Mouse (Mus musculus) MEL (cell line): Measurements from ENCODE around the gene Aqr.

Experiments
- CTCF ChIP-seq, 3 experiments: IDR thresholded peaks in 2 of 3; conservative IDR thresholded peaks in 1 of 3; 2 replicates each; pipeline ENCODE4 v1.5.1; 2011 to 2012; ENCODE audit warnings: low read length in 3 of 3, low read depth in 2 of 3, mild to moderate bottlenecking in 2 of 3, improper control_type of control experiment in 1 of 3, inconsistent platforms in 1 of 3, mixed read lengths in 1 of 3, moderate library complexity in 1 of 3; ENCODE audit not compliant: control insufficient read depth in 1 of 3, insufficient read depth in 1 of 3, poor library complexity in 1 of 3, severe bottlenecking in 1 of 3
- MAX ChIP-seq: IDR thresholded peaks from 2 replicates; pipeline ENCODE4 v1.6.1; 2011; ENCODE audit warnings: low read length, improper control_type of control experiment

DNA sequence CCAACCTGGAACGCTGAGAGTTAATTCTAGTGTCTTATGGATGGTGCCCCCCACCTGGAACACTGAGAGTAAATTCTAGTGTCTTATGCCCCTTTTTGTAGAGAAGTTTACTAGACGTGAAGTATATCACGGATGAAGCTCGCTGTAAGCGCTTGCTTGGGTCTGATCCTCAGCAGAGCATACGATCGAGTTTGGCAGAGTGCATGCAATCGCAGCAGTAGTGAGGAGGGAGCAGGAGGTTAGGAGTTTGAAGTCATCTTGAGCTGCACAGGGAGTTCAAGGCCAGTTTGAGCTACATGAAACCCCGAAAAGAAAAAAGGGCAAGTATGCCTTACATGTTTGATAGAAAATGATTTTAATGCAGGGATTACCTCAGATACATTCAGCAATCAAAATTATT is 86.0 kb downstream of the Aqr start:
- TF ChIP-seq CTCF (IDR thresholded peaks at IDR 0.05 in 2 of 3, conservative IDR thresholded peaks at IDR 0.05 in 1 of 3; ENCODE audit: control insufficient read depth in 1 of 3, insufficient read depth in 1 of 3, low read depth in 2 of 3, low read length in 3 of 3, poor library complexity in 1 of 3, severe bottlenecking in 1 of 3) (no peak), MAX (no peak)
